ENCODE assay signal across 12 mouse cellular contexts in the genomic region with DNA sequence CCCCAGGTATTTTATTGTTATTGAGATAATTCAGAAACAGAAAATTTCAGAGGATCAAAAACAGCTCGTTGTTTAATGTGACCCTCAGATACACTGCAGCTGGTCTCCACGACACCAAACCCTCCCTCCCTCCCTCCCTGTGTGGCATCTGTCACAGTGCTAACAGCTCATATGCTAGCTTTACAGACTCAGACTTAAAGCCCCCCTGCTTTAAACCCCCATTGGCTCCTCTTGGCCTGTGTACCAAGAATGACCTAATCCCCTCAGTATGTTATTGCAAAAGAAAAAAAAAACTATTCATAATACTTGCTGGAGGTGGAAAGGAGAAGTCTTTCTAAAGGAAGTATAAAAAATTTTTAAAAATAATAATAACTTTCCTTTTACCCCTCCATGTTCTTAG. TPM values are rescaled to one million over a fixed set of nuclear protein-coding genes. Genes with fewer than 3 reads are reported as not detected.
DNase-seq lines count a peak whose midpoint lies in the region; ATAC-seq and TF ChIP-seq lines count a peak whose summit lies in the region.
"Had no signal": no experiment of that assay in that cellular context is flagged by ENCODE, and none has a peak within 500 bp of the region (broad histone marks: within the 10 kb centered on the region; RNA-seq: fewer than 3 reads in every experiment).

No protein-coding gene starts in this region.

- H3K4me1 ChIP-seq in hindbrain, embryonic 10.5 days (replicated peaks): peaks cover 32% of the 10 kb centered on the region
- H3K4me1 ChIP-seq in hindbrain, embryonic 16.5 days (ENCODE audit: control insufficient read depth, insufficient read depth, low read depth, low read length): peaks cover 14% of the 10 kb centered on the region
- H3K4me1 ChIP-seq in midbrain, embryonic 12.5 days: peaks cover 16% of the 10 kb centered on the region; the same call in 1 of the 2 replicates
- peaks cover 15% of the 10 kb centered on the region for H3K4me1 ChIP-seq in midbrain, embryonic 14.5 days (ENCODE audit: control insufficient read depth, insufficient read depth, low read length)
- peaks cover 21% of the 10 kb centered on the region for H3K4me1 ChIP-seq in forebrain, embryonic 16.5 days (replicated peaks; ENCODE audit: control insufficient read depth, insufficient read depth, low read length)

- no peak overlapping the region for H3ac ChIP-seq in myocyte (ENCODE audit: control insufficient read depth, insufficient read length)

- no peak for TF ChIP-seq POLR2A in myocyte (IDR thresholded peaks at IDR 0.05; ENCODE audit: insufficient read length, low read depth)

- H3K27me3 ChIP-seq in hindbrain, embryonic 10.5 days (ENCODE audit: insufficient read depth, poor library complexity, severe bottlenecking): no peaks in the 10 kb centered on the region
- no peaks in the 10 kb centered on the region for H3K27me3 ChIP-seq in hindbrain, embryonic 16.5 days (replicated peaks; ENCODE audit: control insufficient read depth, insufficient read depth, low read length)
- H3K27me3 ChIP-seq in midbrain, embryonic 12.5 days: no peaks in the 10 kb centered on the region
- no peaks in the 10 kb centered on the region for H3K27me3 ChIP-seq in midbrain, embryonic 14.5 days (ENCODE audit: control insufficient read depth, insufficient read depth, low read length)
- no peaks in the 10 kb centered on the region for H3K27me3 ChIP-seq in forebrain, embryonic 16.5 days (replicated peaks; ENCODE audit: control insufficient read depth, insufficient read depth, low read length)
- no peaks in the 10 kb centered on the region for H3K27me3 ChIP-seq in myocyte (ENCODE audit: control insufficient read depth, insufficient read depth, insufficient read length)

- H3K4me3 ChIP-seq in hindbrain, embryonic 10.5 days: no peak overlapping the region
- no peak overlapping the region for H3K4me3 ChIP-seq in hindbrain, embryonic 16.5 days (ENCODE audit: low read length)
- H3K4me3 ChIP-seq in midbrain, embryonic 12.5 days: no peak overlapping the region
- H3K4me3 ChIP-seq in midbrain, embryonic 14.5 days (replicated peaks; ENCODE audit: low read depth, low read length): no peak overlapping the region
- no peak overlapping the region for H3K4me3 ChIP-seq in forebrain, embryonic 16.5 days (replicated peaks; ENCODE audit: low read length)
- peak overlapping the region; percentile 29 for H3K4me3 ChIP-seq in myocyte

- H3K79me2 ChIP-seq in myocyte (ENCODE audit: control insufficient read depth, insufficient read depth): no peaks in the 10 kb centered on the region

- H3K9me3 ChIP-seq in hindbrain, embryonic 10.5 days: no peaks in the 10 kb centered on the region
- H3K9me3 ChIP-seq in hindbrain, embryonic 16.5 days (ENCODE audit: control insufficient read depth, low read length): no peaks in the 10 kb centered on the region
- no peaks in the 10 kb centered on the region for H3K9me3 ChIP-seq in midbrain, embryonic 12.5 days
- H3K9me3 ChIP-seq in midbrain, embryonic 14.5 days (ENCODE audit: control insufficient read depth, low read length): 0 out of 2 replicates have a peak, but pooled peaks cover 3% of the 10 kb centered on the region
- H3K9me3 ChIP-seq in forebrain, embryonic 16.5 days (ENCODE audit: control insufficient read depth, low read length): no peaks in the 10 kb centered on the region
- H3K9me3 ChIP-seq: liver, embryonic 13.5 days had no signal

- DNase-seq in hindbrain, embryonic 10.5 days (ENCODE audit: low spot score): no peak
- no peak for DNase-seq in midbrain, embryonic 14.5 days
- DNase-seq in spleen, postnatal 14 days (ENCODE audit: low spot score in 2 of 2): no peak
- DNase-seq: kidney, adult 18-20 months; layer of hippocampus, adult 9-11 months; liver, embryonic 13.5 days had no signal

- no peak overlapping the region for H3K9ac ChIP-seq in hindbrain, embryonic 16.5 days (ENCODE audit: low read depth, low read length)
- no peak overlapping the region for H3K9ac ChIP-seq in midbrain, embryonic 12.5 days (replicated peaks)
- no peak overlapping the region for H3K9ac ChIP-seq in midbrain, embryonic 14.5 days (replicated peaks; ENCODE audit: low read length)
- H3K9ac ChIP-seq in forebrain, embryonic 16.5 days (replicated peaks; ENCODE audit: low read depth, low read length): no peak overlapping the region
- H3K9ac ChIP-seq: liver, embryonic 13.5 days had no signal

- 28% methylated on average over 2 of the region's 2 CpGs for WGBS in hindbrain, embryonic 10.5 days
- WGBS in hindbrain, embryonic 16.5 days: 5% methylated on average over 2 of the region's 2 CpGs
- 17% methylated on average over 2 of the region's 2 CpGs for WGBS in midbrain, embryonic 12.5 days
- WGBS in midbrain, embryonic 14.5 days: 9% methylated on average over 2 of the region's 2 CpGs
- WGBS in forebrain, embryonic 16.5 days: 19% methylated on average over 2 of the region's 2 CpGs

- no peak overlapping the region for H3K4me2 ChIP-seq in hindbrain, embryonic 16.5 days (ENCODE audit: low read length)
- H3K4me2 ChIP-seq in midbrain, embryonic 12.5 days (replicated peaks): no peak overlapping the region
- H3K4me2 ChIP-seq in midbrain, embryonic 14.5 days (ENCODE audit: low read length): no peak overlapping the region
- H3K4me2 ChIP-seq in forebrain, embryonic 16.5 days (ENCODE audit: low read length): no peak overlapping the region
- H3K4me2 ChIP-seq in myocyte (ENCODE audit: low read depth): peak overlapping the region; percentile 88

- no peaks in the 10 kb centered on the region for H3K36me3 ChIP-seq in hindbrain, embryonic 10.5 days
- no peaks in the 10 kb centered on the region for H3K36me3 ChIP-seq in hindbrain, embryonic 16.5 days (ENCODE audit: control insufficient read depth, insufficient read depth, low read length)
- no peaks in the 10 kb centered on the region for H3K36me3 ChIP-seq in midbrain, embryonic 12.5 days
- H3K36me3 ChIP-seq in midbrain, embryonic 14.5 days (ENCODE audit: control insufficient read depth, insufficient read depth, low read length): no peaks in the 10 kb centered on the region
- no peaks in the 10 kb centered on the region for H3K36me3 ChIP-seq in forebrain, embryonic 16.5 days (ENCODE audit: control insufficient read depth, insufficient read depth)
- no peaks in the 10 kb centered on the region for H3K36me3 ChIP-seq in myocyte (ENCODE audit: control insufficient read depth, insufficient read depth)
- H3K36me3 ChIP-seq: liver, embryonic 13.5 days had no signal

- peak overlapping the region; percentile 93 for H3K27ac ChIP-seq in hindbrain, embryonic 10.5 days
- H3K27ac ChIP-seq in hindbrain, embryonic 16.5 days (ENCODE audit: low read depth, low read length): no peak overlapping the region
- H3K27ac ChIP-seq in midbrain, embryonic 12.5 days (replicated peaks): no peak overlapping the region; the same call in 1 of the 2 replicates
- no peak overlapping the region for H3K27ac ChIP-seq in midbrain, embryonic 14.5 days (replicated peaks; ENCODE audit: low read depth, low read length)
- H3K27ac ChIP-seq in forebrain, embryonic 16.5 days (ENCODE audit: low read length): peak overlapping the region; percentile 96; the same call in 1 of the 2 replicates
- H3K27ac ChIP-seq: liver, embryonic 13.5 days had no signal

- ATAC-seq in hindbrain, embryonic 16.5 days: no peak; the same call in 1 of the 2 replicates
- 0 out of 2 replicates have a peak, but pooled peaks have one; percentile 42 for ATAC-seq in midbrain, embryonic 12.5 days (ENCODE audit: low FRiP score, low read depth)
- no peak for ATAC-seq in midbrain, embryonic 14.5 days (ENCODE audit: low FRiP score, low TSS enrichment)
- ATAC-seq in forebrain, embryonic 16.5 days: peak; percentile 60
- ATAC-seq in megakaryocyte-erythroid progenitor cell, adult 5-6 weeks (replicated peaks; ENCODE audit: low FRiP score, low TSS enrichment, poor library complexity, severe bottlenecking): no peak
- ATAC-seq: CD4-positive, CD25-positive, alpha-beta regulatory T cell, adult 4 months had no signal

TF ChIP-seq in myocyte, 11 proteins besides CTCF, POLR2A, EP300 and RAD21:
- TF ChIP-seq TCF12 (IDR thresholded peaks at IDR 0.05; ENCODE audit: insufficient read depth, poor library complexity, severe bottlenecking): no peak
- TF ChIP-seq CEBPB (IDR thresholded peaks at IDR 0.05; ENCODE audit: insufficient read depth, poor library complexity, severe bottlenecking): no peak
- no peak for TF ChIP-seq SRF (IDR thresholded peaks at IDR 0.05; ENCODE audit: control insufficient read depth, insufficient read length, low read depth)
- TF ChIP-seq TCF3 (IDR thresholded peaks at IDR 0.05; ENCODE audit: insufficient read length, low read depth): no peak
- no peak for TF ChIP-seq POLR2AphosphoS2 (IDR thresholded peaks at IDR 0.05; ENCODE audit: insufficient read length, low read depth)
- TF ChIP-seq REST (IDR thresholded peaks at IDR 0.05; ENCODE audit: insufficient read depth, insufficient read length): no peak
- no peak for TF ChIP-seq USF1 (IDR thresholded peaks at IDR 0.05; ENCODE audit: low read depth)
- TF ChIP-seq E2F4 (IDR thresholded peaks at IDR 0.05; ENCODE audit: insufficient read depth): no peak
- no peak for TF ChIP-seq MAX (IDR thresholded peaks at IDR 0.05; ENCODE audit: low read depth)
- no peak for TF ChIP-seq MYOD1 (IDR thresholded peaks at IDR 0.05; ENCODE audit: control insufficient read depth in 1 of 3, insufficient read length in 2 of 3, low read depth in 2 of 3)
- no peak for TF ChIP-seq MYOG (IDR thresholded peaks at IDR 0.05; ENCODE audit: control insufficient read depth in 1 of 3, insufficient read depth in 1 of 3, insufficient read length in 2 of 3, low read depth in 2 of 3)

RNA-seq across cellular contexts. Expression of a gene that starts 46.5 kb away (rescaled TPM):
- polyA plus RNA-seq in hindbrain, embryonic 10.5 days (2016; fragmentation: Nextera tagmentation; extraction: Ambion mirVana): 33.7 and 37.0 TPM in 2 replicates
- polyA plus RNA-seq in hindbrain, embryonic 16.5 days (2015; fragmentation: Nextera tagmentation; extraction: Ambion mirVana): 49.1 and 54.2 TPM in 2 replicates
- polyA plus RNA-seq in midbrain, embryonic 12.5 days (2016; fragmentation: Nextera tagmentation; extraction: Ambion mirVana): 40.8 and 47.4 TPM in 2 replicates
- 57.4 and 60.2 TPM in 2 replicates for polyA plus RNA-seq in midbrain, embryonic 14.5 days (2014; fragmentation: Nextera tagmentation; extraction: Ambion mirVana)
- polyA plus RNA-seq in forebrain, embryonic 16.5 days (2015; fragmentation: Nextera tagmentation; extraction: Ambion mirVana): 64.7 and 65.5 TPM in 2 replicates
- 3.8 TPM for polyA plus RNA-seq in myocyte (2012; fragmentation: generic; extraction: Trizol)
- not detected in 2 replicates for total RNA-seq in megakaryocyte-erythroid progenitor cell, adult 5-6 weeks (2014; fragmentation: Nextera tagmentation)
- total RNA-seq in megakaryocyte-erythroid progenitor cell, adult 5-6 weeks (2017): 0.19 and 0.27 TPM in 2 replicates

Comparison
In these comparisons a context has a peak if more than half of its experiments do, and no peak if none do; other contexts are left out.
1. H3K27ac ChIP-seq: peak in hindbrain, embryonic 10.5 days (single experiment) and forebrain, embryonic 16.5 days (single experiment); none in hindbrain, embryonic 16.5 days (single experiment), midbrain, embryonic 12.5 days (single experiment) and midbrain, embryonic 14.5 days (single experiment).
2. ATAC-seq: peak in midbrain, embryonic 12.5 days (single experiment) and forebrain, embryonic 16.5 days (single experiment); none in hindbrain, embryonic 16.5 days (single experiment), midbrain, embryonic 14.5 days (single experiment) and megakaryocyte-erythroid progenitor cell, adult 5-6 weeks (single experiment).